In the genomic region with DNA sequence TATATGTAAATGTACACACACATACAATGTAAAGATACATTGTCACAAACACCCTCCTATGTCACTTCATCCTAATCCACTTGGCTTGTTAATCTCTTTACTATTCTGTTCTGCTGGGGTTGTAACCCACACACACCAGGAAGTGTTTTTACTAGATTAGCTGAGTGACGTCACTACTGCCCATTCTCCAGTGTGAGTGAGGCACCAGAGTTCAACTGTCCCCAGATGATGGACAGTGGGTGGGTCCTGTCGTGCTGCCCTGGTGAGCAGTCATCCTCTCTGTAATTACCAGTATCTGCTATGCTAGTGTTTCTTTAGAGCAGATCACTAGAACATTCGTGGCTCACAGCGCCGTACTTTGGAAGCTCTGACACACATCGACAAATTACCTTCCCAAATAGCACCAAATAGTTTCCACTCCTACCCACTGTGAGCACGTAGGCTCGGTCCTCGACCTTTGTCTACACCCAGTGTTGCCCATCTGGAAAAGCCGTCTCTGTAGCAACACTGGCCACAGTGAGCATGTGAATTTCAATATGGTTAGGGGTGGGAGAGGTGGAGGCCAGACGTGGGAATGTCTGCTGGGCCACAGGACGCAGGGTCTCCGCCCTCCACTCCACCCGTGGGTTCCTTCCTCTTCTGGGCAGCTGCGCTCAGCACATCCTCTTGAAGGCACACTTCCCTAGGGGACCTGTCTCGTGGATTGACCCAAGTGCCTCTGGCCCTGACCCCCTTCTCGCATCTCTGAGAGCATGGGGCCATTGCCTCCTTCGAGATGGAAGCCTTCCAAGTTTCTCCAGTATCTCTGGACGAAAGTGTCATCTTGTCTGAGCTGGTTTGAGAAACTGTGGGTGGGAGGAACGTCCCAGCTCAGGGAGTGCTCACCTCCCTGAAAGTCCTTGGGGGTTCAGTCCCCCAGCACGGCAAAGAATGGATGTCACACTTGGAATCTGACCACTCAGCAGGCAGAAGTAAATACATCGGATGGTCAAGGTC, we compare ENCODE assay signal across 11 mouse cellular contexts. TPM values are rescaled to one million over a fixed set of nuclear protein-coding genes. Genes with fewer than 3 reads are reported as not detected.
DNase-seq lines count a peak whose midpoint lies in the region; ATAC-seq lines count a peak whose summit lies in the region.
"Had no signal": no experiment of that assay in that cellular context is flagged by ENCODE, and none has a peak within 500 bp of the region (broad histone marks: within the 10 kb centered on the region; RNA-seq: fewer than 3 reads in every experiment).

No protein-coding gene starts in this region.

- H3K9ac ChIP-seq in kidney, embryonic 14.5 days (ENCODE audit: low read depth, low read length), result no peak overlapping the region
- H3K9ac ChIP-seq in forebrain, embryonic 16.5 days (replicated peaks; ENCODE audit: low read depth, low read length), result no peak overlapping the region
- H3K9ac ChIP-seq: embryonic facial prominence, embryonic 12.5 days; neural tube, embryonic 13.5 days had no signal

- no peaks in the 10 kb centered on the region for H3K36me3 ChIP-seq in kidney, embryonic 14.5 days (ENCODE audit: control insufficient read depth, insufficient read depth, low read length)
- H3K36me3 ChIP-seq in forebrain, embryonic 16.5 days (ENCODE audit: control insufficient read depth, insufficient read depth), result no peaks in the 10 kb centered on the region
- H3K36me3 ChIP-seq: embryonic facial prominence, embryonic 12.5 days; neural tube, embryonic 13.5 days had no signal

- 61% methylated on average over 22 of the region's 22 CpGs for WGBS in kidney, embryonic 14.5 days
- WGBS in forebrain, embryonic 16.5 days, result 84% methylated on average over 22 of the region's 22 CpGs

- H3K27ac ChIP-seq in kidney, embryonic 14.5 days (ENCODE audit: low read depth, low read length), result no peak overlapping the region
- H3K27ac ChIP-seq in forebrain, embryonic 16.5 days (ENCODE audit: low read length), result no peak overlapping the region
- H3K27ac ChIP-seq: embryonic facial prominence, embryonic 12.5 days; neural tube, embryonic 13.5 days had no signal

- H3K9me3 ChIP-seq in kidney, embryonic 14.5 days (ENCODE audit: control insufficient read depth, low read length), result 0 out of 2 replicates have a peak, but pooled peaks cover 2% of the 10 kb centered on the region
- H3K9me3 ChIP-seq in forebrain, embryonic 16.5 days (ENCODE audit: control insufficient read depth, low read length), result no peaks in the 10 kb centered on the region
- H3K9me3 ChIP-seq: embryonic facial prominence, embryonic 12.5 days; neural tube, embryonic 13.5 days had no signal

- peaks cover 14% of the 10 kb centered on the region; the same call in 1 of the 2 replicates for H3K4me1 ChIP-seq in kidney, embryonic 14.5 days (ENCODE audit: control insufficient read depth, insufficient read depth, low read length)
- H3K4me1 ChIP-seq in forebrain, embryonic 16.5 days (replicated peaks; ENCODE audit: control insufficient read depth, insufficient read depth, low read length), result no peaks in the 10 kb centered on the region

- no peak overlapping the region for H3K4me2 ChIP-seq in kidney, embryonic 14.5 days (replicated peaks; ENCODE audit: low read depth, low read length)
- no peak overlapping the region for H3K4me2 ChIP-seq in forebrain, embryonic 16.5 days (ENCODE audit: low read length)
- H3K4me2 ChIP-seq: embryonic facial prominence, embryonic 12.5 days; neural tube, embryonic 13.5 days had no signal

- peak; percentile 46 for DNase-seq in kidney, postnatal 14 days
- peak; percentile 71 to 88 for DNase-seq in heart, adult 9 months (ENCODE audit: low spot score in 2 of 2)
- DNase-seq in urinary bladder, adult 18-20 months (ENCODE audit: low spot score in 2 of 2), result no peak
- DNase-seq in cerebellum, postnatal 25 days, result no peak
- DNase-seq: layer of hippocampus, postnatal 36 days had no signal

- ATAC-seq in kidney, embryonic 14.5 days (ENCODE audit: low FRiP score, low TSS enrichment), result no peak
- ATAC-seq in common myeloid progenitor, adult 5-6 weeks (replicated peaks; ENCODE audit: low read depth, poor library complexity, severe bottlenecking), result peak; percentile 55
- peak; percentile 93 for ATAC-seq in megakaryocyte, adult 5-6 weeks (ENCODE audit: poor library complexity, severe bottlenecking)
- no peak for ATAC-seq in forebrain, embryonic 16.5 days

- H3K27me3 ChIP-seq in kidney, embryonic 14.5 days (ENCODE audit: control insufficient read depth, insufficient read depth, low read length), result no peaks in the 10 kb centered on the region
- H3K27me3 ChIP-seq in forebrain, embryonic 16.5 days (replicated peaks; ENCODE audit: control insufficient read depth, insufficient read depth, low read length), result no peaks in the 10 kb centered on the region
- H3K27me3 ChIP-seq: embryonic facial prominence, embryonic 12.5 days; neural tube, embryonic 13.5 days had no signal

- no peak overlapping the region for H3K4me3 ChIP-seq in kidney, embryonic 14.5 days (ENCODE audit: low read length)
- H3K4me3 ChIP-seq in forebrain, embryonic 16.5 days (replicated peaks; ENCODE audit: low read length), result no peak overlapping the region
- H3K4me3 ChIP-seq: embryonic facial prominence, embryonic 12.5 days; neural tube, embryonic 13.5 days had no signal

RNA-seq across cellular contexts. Expression of a gene that starts 28.2 kb away (rescaled TPM):
- 12.2 and 16.9 TPM in 2 replicates for polyA plus RNA-seq in kidney, embryonic 14.5 days (2014; fragmentation: Nextera tagmentation; extraction: Ambion mirVana)
- total RNA-seq in common myeloid progenitor, adult 5-6 weeks (2017), result 3.6 and 3.9 TPM in 2 replicates
- 6.5 and 6.6 TPM in 2 replicates for total RNA-seq in megakaryocyte, adult 5-6 weeks (2015)
- 4.6 and 4.8 TPM in 2 replicates for total RNA-seq in megakaryocyte, adult 5-6 weeks (2017)
- polyA plus RNA-seq in forebrain, embryonic 16.5 days (2015; fragmentation: Nextera tagmentation; extraction: Ambion mirVana), result 4.7 and 5.6 TPM in 2 replicates

RNA-seq across cellular contexts. Expression of a gene that starts 55.7 kb away (rescaled TPM):
- polyA plus RNA-seq in kidney, embryonic 14.5 days (2014; fragmentation: Nextera tagmentation; extraction: Ambion mirVana), result 10.7 and 14.8 TPM in 2 replicates
- total RNA-seq in common myeloid progenitor, adult 5-6 weeks (2017), result 7.9 and 12.7 TPM in 2 replicates
- 4.6 and 6.9 TPM in 2 replicates for total RNA-seq in megakaryocyte, adult 5-6 weeks (2015)
- total RNA-seq in megakaryocyte, adult 5-6 weeks (2017), result 8.4 and 10.7 TPM in 2 replicates
- 46.9 and 47.7 TPM in 2 replicates for polyA plus RNA-seq in forebrain, embryonic 16.5 days (2015; fragmentation: Nextera tagmentation; extraction: Ambion mirVana)

RNA-seq across cellular contexts. Expression of a gene that starts 56.7 kb away (rescaled TPM):
- 6.4 and 6.8 TPM in 2 replicates for polyA plus RNA-seq in kidney, embryonic 14.5 days (2014; fragmentation: Nextera tagmentation; extraction: Ambion mirVana)
- total RNA-seq in common myeloid progenitor, adult 5-6 weeks (2017), result 2.8 and 3.3 TPM in 2 replicates
- 2.9 and 3.5 TPM in 2 replicates for total RNA-seq in megakaryocyte, adult 5-6 weeks (2015)
- 3.2 and 3.9 TPM in 2 replicates for total RNA-seq in megakaryocyte, adult 5-6 weeks (2017)
- 7.0 and 7.5 TPM in 2 replicates for polyA plus RNA-seq in forebrain, embryonic 16.5 days (2015; fragmentation: Nextera tagmentation; extraction: Ambion mirVana)

Comparison
In these comparisons a context has a peak if more than half of its experiments do, and no peak if none do; other contexts are left out.
1. DNase-seq: peak in kidney, postnatal 14 days (single experiment) and heart, adult 9 months (2 of 2); none in urinary bladder, adult 18-20 months (0 of 2) and cerebellum, postnatal 25 days (0 of 2).
2. ATAC-seq: peak in common myeloid progenitor, adult 5-6 weeks (single experiment) and megakaryocyte, adult 5-6 weeks (single experiment); none in kidney, embryonic 14.5 days (single experiment) and forebrain, embryonic 16.5 days (single experiment).